Mouse (Mus musculus) frontal cortex, postnatal 10 days (tissue): ENCODE data around the gene Stt3b.

Source experiments
- DNase-seq, 2 experiments: peaks; one replicate each; pipeline ENCODE4 v3.0.0; 2022; ENCODE audit warnings: low spot score in 2 of 2, mixed read lengths in 1 of 2

Stt3b gene

DNA sequence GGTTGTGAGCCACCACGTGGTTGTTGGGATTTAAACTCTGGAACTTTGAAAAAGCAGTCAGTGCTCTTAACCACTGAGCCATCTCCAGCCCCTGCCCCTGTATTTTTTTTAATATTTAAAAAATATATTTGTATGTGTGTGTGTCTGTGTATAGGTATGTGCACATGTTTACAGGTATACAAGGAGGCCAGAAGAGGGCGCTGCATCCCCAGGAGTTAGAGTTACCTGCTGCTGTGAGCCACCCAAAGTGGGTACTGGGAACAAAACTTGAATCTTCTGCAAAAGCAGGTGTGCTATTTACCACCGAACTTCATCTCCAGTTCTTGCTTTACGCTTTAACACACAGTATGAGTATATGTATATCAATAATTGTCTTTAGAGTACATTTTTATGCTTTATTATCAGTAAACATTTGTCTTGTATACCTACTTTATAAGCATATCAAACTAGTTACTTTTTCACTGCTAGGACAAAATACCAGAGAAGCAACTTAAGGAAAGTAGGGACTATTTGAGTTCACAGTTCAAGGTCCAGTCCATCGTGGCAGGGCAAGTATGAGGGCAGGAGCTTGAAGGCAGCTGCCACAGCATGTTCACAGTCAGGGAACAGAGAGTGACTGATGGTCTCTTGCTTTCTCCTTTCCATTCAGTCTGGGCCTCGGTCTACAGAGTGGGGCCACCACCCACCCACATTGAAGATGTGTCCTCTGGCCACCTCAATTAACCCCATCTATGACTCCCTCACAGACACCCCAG, 8.6 kb upstream of the Stt3b start:
- DNase-seq: no peak

DNA sequence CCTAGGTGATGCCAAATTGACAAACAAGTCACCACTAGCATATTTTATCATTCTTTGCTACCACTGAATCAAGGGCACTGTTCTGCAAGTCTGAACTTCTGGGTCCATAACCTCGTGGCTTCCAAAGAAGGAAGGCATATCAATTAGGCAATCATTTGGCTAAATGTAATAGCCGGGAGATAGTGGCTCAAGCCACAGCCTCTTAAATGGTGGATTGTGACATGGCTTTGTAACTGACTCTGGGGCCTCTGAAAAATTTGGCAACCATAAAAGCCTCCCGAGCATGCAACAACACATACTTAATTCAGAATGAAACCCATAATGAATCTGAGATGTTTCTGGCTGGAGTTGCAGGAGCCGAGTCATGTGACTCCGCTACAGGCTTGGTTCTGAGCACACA, 6.8 kb upstream of the Stt3b start:
- no peak for DNase-seq

GRCm38 (mm10) chr9:115314556-115314955, 4.3 kb upstream of the Stt3b start:
- no peak for DNase-seq

GRCm38 (mm10) chr9:115313830-115314229, 3.6 kb upstream of the Stt3b start:
- no peak for DNase-seq

DNA sequence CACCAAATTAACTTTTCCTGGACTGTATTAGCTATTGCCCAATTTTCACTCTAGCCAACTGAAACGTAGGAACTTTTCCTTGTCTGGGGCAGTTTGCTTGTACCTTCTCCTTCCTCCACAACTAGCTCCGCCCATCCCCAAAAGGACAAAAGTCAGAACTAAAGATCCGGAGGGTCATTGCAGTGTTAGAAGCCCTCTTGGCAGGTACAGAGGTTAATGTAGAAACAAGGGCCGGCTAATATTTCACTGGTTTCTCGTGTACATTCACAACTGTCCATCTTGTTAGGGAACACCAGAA, 951 bp upstream of the Stt3b start:
- DNase-seq: no peak

GRCm38 (mm10) chr9:115309977-115310345, 260 bp downstream of the Stt3b start:
- no peak for DNase-seq

DNA sequence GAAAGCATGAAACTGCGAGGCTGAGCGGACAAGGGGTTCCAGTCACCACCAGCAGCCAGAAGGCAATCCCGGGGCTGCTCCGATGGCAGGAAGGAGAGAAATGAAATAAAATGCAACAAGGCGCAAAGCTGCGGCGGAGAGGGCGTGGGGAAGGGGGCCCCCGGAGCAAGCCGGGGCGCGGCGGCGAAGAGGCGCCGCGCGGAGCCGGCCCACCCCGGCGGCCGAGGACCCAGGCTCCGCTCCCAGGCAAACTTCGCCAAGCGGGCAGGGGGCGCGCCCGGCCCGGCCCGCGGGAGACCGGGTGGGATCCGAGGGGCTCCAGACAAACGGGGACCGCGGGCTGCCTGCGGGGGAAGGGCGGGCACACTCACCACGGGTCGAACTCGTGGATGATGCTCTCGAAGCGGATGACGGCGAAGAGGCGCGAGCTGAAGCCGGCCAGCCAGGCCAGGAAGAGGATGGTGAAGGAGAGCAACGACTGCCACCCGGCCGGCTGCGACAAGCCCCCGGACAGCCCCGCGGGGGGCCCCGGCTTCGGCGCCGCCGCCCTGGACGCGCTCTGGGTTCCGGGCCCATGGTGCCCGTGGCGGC, 745 bp downstream of the Stt3b start:
- no peak for DNase-seq

DNA sequence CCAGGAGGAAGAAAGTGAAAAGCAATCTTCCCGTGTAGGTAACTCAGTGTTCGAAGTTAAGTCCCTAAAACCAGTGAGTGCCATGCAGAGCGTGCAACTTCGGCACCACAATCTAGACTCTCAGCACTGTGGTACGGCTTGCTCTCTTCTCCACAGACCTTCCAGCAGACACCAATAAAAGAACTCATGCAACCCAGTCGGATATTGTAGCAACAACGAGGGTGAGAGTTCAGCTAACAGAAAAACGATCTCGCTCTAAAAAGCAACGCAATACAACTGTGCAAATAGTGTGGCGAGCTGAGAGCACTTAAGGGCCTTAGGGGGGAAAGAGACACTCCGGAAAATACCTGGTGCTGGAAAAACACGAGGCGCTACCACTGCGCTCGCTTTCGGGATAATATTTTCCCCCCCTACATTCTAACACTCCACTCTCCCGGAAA, 1.3 kb downstream of the Stt3b start:
- DNase-seq: no peak

GRCm38 (mm10) chr9:115308401-115308800, 1.8 kb downstream of the Stt3b start:
- DNase-seq: no peak

DNA sequence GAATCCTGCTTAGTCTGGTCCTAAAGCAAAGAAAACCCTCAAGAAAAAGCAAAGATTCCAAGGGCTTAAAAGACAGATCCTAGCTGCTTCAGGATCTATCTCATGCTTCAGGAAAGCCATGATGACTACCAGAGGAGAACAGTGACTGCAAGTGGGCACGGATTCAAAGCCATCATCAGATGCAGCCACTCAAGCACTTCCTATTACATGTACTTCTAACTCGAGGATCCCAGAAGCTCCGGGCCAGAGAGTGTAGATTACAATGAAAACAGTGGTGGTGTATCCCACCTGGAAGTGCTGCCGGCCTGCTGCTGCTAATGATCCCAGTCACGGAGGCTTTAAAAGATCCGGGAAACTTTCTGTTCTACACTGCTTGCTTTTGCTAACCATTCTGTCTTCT, 4.0 kb downstream of the Stt3b start:
- DNase-seq: no peak

GRCm38 (mm10) chr9:115304149-115304548, 6.1 kb downstream of the Stt3b start:
- no peak for DNase-seq

DNA sequence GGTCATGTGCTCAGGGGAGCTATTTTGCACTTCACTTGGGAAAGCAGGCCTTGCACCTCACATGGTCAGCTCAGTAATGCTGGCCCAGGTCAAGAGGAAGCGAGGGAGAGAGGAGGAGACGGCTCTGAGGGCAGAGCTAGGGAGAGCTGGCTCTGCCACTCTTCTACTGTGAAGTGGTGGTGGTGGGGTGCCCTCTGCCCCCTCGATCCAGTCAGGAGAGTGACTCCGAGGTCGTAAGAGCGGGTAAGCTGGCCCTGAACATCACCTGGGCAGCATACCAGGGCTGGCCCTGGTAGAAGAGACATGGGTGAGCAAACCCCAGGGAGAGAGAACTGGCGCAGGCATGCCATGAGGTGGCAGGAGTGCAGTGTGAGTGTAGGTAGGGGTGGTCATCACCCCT, 8.6 kb downstream of the Stt3b start:
- no peak for DNase-seq

DNA sequence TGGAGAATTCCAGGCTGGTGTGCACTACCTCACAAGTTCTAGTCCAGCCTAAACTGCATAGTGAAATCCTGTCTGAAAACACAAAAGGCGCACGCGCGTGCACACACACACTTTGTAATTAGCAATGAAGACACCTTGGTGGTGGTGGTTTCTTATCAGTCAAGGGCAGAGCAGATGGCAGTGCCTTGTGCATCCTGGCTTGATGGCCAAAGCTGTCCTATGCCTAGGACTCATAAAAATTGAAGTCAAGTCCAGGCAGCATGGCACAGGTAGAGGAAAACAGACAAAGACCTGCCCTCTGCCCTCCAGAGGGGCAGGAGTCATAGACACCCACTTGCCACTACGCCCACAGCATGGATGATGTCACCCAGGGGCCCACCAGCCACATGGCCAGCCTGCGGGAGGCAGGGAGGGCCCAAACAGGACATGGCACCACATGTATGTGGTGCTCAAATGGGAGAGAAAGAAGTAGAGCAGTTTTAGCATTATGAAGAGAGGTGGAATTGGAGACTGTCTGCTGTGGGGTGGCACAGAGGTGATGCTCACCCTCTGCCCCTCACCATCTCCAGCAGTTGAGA, 9.1 kb downstream of the Stt3b start:
- no peak for DNase-seq

DNA sequence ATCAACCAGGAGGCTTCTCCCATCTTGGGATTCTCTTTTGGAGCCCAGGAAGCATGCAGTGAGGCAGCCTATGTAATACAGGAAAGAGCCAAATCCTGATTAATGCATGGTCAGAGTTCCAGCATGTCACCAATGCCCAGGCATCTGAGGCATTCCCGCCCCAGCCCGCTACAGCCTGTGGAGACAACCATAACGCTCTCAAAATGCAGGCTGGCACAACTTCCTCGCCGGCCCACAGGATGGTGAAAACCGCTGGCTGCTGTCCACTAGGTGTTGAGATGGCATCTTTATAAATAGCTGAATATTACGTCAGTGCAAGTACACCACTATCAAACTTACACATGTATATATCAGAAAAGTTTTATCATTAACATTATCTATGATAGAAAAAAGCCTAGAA, 13.5 kb downstream of the Stt3b start:
- no peak for DNase-seq

DNA sequence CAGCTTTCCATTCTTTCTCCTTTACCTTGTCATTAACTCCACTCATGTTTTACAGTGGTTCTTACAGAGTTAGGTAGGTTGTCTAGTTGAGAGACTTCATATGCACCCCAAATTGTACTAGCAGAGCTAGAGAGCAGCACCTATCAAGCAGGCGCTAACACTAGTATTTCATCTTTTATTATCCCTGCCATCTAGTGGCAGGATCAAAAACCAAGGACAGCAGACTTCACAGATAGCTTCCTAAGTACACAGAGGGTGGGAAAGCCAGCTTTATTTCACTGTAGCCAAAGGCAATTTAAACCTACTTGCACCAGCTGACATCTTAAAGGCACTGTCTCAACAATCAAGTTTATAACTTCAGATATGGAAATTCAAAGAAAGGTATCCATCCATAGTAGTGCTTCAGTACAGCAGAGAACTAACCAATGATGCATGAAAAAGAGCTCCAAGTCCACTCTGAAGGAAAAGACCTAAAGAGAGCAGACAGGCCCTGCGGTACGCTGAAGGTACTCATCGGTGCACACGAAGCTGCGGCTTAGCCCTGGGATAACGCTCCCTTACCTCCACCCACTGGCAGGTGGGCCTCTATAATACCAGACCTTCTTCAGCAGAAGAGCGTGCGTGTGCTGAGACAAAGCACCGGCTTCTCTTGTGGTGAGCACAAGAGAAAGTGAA, 16.2 kb downstream of the Stt3b start:
- no peak for DNase-seq

DNA sequence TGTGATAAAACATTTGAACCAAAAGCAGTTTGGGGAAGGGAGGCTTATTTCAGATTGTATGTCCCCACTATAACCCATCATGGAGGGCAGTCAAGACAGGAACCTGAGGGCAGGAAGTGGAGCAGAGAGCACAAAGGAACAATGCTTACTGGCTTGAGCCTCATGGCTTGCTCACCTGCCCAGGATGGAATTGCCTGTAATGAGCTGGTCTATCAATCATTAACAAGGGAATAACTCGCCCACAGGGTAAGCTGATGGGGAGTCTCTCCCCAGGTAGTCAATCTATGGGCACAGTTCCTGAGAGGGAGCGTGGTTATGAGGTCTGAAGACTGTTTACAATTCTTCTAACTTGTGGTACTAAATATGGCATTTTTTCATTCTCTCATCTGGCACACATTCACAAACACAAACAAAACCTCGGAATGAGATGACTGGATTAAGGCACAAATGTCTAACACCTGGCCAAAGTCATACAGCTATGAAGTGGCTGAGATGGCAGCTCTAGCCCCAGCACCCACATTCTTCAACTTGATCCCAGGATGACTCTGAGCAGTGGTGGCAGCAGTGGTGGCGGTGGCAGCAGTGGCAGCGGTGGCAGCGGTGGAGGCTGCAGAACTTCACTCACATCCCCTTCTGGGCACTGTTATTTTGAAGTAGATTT, 22.3 kb downstream of the Stt3b start:
- no peak for DNase-seq

- DNase-seq: no peak
These were observed 25.8 kb downstream of the Stt3b start for GRCm38 (mm10) chr9:115284385-115284784.

GRCm38 (mm10) chr9:115283403-115283802, 26.8 kb downstream of the Stt3b start:
- DNase-seq: no peak

- DNase-seq: no peak
These were observed 31.6 kb downstream of the Stt3b start for GRCm38 (mm10) chr9:115278641-115279040.

GRCm38 (mm10) chr9:115274806-115275205, 35.4 kb downstream of the Stt3b start:
- no peak for DNase-seq

- DNase-seq: no peak
These were observed 37.0 kb downstream of the Stt3b start for GRCm38 (mm10) chr9:115273095-115273649.

DNA sequence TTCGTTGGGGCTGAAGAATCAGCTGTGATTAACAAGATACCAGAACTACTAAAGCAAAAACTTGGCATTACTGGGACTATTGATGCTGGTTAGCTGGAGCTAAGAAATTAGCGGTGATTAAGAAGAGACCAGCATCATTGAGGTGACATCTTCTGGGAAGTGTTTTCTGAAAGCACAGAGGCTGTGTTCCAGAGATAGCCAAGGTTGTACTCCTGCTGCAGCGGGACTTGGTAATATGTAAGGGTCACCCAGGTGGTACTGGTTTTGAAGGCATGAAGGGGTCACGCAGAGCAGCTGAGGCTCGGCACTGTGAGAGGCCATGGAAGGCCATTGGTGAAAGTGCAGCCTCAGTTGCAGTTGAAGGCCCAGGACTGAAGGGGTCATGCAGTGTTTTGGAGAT, 37.8 kb downstream of the Stt3b start:
- DNase-seq: peak; percentile 31 to 32
